Mouse (Mus musculus) gastrocnemius, postnatal 36 days (tissue): ENCODE results near the gene Nars2. TPM values are rescaled to one million over a fixed set of nuclear protein-coding genes. Genes with fewer than 3 reads are reported as not detected.

Experiments used
- DNase-seq, 2 experiments: peaks; one replicate each; pipeline ENCODE4 v3.0.0; 2022
- intact Hi-C: fragments of 180-260 bp; cut with DNase I; formaldehyde crosslinking; loops from one replicate; pipeline ENCODE4 v1.15.1; 2025
- total RNA-seq, 2 experiments: library from RNA; stranded (reverse); gene quantifications; 2 replicates each; pipeline ENCODE4 v1.2.3; 2021

Nars2 gene
- total RNA-seq, 2 experiments from 2014 or later = 7.1 to 7.2 TPM

GRCm38 (mm10) chr7:96967188-96967587 is 15.9 kb downstream of the Nars2 start:
- intact Hi-C loops = no loop called here
- DNase-seq = no peak

- DNase-seq = no peak
- intact Hi-C loops = loop anchor here (2.0 to 5.0 kb wide), 2 partner anchors 112 to 326 kb away; partner anchors contain the start of gene Gab2
These were observed 19.1 kb downstream of the Nars2 start for GRCm38 (mm10) chr7:96970359-96970758.

GRCm38 (mm10) chr7:96971027-96971996 is 20.0 kb downstream of the Nars2 start:
- no peak for DNase-seq
- intact Hi-C loops = loop anchor here (2.0 to 5.0 kb wide), 2 partner anchors 111 to 325 kb away; partner anchors contain the start of gene Gab2

DNA sequence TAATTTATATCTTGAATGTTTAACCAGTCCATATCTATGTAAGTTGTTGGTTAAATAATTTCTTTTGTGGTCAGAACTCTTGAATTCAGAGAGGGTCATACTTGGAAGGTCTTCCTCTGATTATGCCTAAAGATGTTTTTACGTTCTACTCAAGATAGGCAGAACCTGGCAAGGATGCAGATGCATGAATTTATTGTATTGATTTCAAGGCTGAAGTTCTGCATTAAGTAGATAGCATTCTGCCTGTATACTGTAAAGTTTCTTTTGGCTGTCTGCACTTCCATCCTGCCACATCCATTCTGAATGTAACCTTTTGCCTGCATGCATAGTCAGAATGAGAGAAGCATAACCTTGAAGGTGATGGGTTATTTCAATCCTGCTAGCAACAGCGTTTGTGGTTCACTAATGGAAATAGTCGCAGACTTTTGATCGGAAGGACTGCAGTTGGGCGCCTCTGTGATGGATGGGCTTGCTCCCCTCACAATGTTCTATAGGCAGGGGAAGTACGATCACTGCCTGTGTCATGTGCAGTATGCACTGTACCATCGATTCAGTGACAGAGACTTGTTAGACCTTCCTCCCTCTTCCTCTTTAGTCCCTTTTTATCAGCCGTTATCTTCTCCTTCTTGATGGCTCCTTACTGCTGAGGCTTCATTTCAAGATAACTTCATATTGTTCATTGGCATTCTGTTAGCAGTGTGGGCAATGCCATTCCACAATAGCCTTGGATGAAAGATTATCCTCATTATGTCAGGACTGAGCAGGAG is 21.0 kb downstream of the Nars2 start:
- intact Hi-C loops = loop anchor here (5.0 kb wide), 1 partner anchor 110 kb away; the partner anchor contains the start of gene Gab2
- DNase-seq = no peak

- no peak for DNase-seq
- intact Hi-C loops = no loop called here
These were observed 24.6 kb downstream of the Nars2 start for GRCm38 (mm10) chr7:96975914-96976313.

DNA sequence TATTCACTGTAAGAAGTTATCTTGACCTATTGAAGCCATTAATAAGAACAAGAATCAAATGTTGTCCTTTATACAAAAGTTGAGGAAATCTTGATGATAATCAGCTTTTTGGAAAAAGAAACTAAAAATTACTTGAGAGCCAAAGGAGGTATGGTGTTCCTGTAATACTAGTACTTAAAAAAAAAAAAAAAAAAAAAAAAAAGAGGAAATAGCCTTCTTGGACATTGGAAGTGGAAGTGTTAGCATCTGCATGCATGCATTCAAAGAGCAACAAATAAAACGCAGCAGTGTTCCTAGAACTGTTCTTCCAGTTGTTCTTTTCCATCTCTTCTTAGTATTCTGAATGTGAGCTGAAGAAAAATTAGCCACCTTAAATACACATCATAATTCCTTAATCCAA is 25.9 kb downstream of the Nars2 start:
- DNase-seq = no peak
- intact Hi-C loops = no loop called here

GRCm38 (mm10) chr7:96981366-96981765 is 30.1 kb downstream of the Nars2 start:
- intact Hi-C loops = no loop called here
- DNase-seq = no peak

DNA sequence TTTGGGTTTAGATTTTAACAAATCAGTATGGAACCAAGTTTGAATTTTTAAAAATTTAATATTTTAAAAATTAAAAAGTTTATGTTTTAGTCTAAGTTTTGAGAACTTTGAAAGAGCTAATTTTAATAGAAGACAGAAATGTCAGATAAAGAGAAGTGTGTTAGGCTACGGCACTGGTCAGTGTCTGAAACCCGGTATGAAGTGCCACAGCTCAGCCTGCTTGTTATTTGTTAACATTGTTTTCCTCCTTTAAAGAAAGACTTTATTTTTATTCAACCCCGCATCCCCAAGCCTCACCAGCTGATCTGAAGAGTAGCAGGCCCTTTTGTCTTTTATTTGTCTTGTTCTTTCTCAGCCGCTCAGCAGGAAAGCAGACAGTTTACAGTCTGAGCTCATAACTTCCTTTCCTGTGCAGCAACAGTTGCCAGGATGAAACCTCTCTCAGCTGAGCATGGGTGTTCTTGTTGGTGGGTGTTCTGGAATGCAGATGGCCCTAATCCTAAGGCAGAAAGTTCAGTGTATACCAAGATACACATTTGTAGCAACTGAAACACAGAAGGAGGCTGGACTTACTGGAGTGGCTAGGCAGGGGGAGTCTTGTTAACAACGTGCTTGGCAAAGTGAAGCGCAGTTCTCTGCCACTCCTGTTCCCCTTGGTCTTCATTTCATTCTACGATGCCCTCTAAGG is 32.5 kb downstream of the Nars2 start:
- DNase-seq = no peak

DNA sequence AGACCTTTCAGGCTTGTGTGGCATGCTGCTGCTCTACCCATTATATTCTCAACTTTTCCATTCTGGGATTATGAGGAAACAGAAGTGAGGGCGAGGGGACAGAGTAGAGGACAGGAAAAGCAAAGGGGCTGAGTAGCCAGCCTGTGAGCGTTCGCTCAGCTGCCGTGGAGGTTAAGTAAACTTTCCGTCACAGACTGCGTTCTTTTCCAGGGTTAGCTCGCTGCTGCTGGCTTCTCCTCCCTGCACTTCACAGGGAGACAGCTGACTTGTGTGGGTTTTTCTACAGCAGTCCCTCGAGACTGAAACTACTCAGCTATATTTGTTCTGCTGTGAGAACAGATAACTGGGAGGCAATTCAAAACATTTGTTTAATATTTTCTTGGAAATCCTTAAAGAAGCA is 34.5 kb downstream of the Nars2 start:
- intact Hi-C loops = no loop called here

More for the DNA sequence above, 32.5 kb downstream of the Nars2 start:
- intact Hi-C loops = no loop called here

GRCm38 (mm10) chr7:96986795-96987445 is 35.6 kb downstream of the Nars2 start:
- intact Hi-C loops = no loop called here
- DNase-seq = no peak

More for the DNA sequence above, 34.5 kb downstream of the Nars2 start:
- DNase-seq = peak in 1 of 2 experiments; percentile 17

DNA sequence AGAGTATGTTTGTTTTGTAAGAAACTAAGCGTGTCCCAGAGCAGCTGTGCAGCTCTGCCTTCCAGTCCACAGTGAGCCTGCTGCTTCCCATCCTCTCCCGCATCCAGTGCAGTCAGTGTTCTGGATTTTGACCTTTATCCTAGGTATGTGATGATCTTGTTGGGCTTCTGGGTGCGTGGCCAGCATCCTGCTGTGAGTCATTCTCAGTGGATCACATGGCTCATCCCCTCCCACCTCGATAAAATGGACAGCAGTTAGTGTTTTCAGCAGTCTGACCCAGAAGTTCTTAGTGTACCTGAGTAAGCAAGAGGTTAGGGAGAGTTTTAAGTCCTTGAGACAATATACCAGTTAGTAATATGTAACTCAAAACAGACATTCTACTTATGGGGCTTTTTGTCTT is 36.4 kb downstream of the Nars2 start:
- intact Hi-C loops = no loop called here
- peak in 1 of 2 experiments; percentile 9 for DNase-seq

- no peak for DNase-seq
- intact Hi-C loops = no loop called here
These were observed 61.7 kb downstream of the Nars2 start for GRCm38 (mm10) chr7:97012956-97013355.

DNA sequence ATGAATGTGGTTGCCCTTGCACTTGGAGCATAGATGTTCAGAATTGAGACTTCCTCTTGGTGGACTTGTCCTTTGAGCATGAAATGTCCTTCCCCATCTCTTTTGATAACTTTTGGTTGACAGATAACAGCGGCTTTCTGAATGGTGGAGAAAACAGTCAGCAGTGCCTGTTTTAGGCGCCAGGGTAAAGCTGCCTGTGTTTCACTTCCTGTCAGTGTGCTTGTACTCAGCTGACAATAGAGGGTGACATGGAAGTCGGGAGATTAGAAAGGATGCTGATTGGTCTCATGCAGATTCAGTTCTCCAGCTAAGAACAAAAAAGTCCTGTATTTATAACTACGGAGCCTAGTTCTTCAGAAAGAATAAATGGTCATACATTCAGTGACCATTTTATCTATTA is 66.7 kb downstream of the Nars2 start:
- no peak for DNase-seq
- intact Hi-C loops = no loop called here

GRCm38 (mm10) chr7:97018418-97018817 is 67.1 kb downstream of the Nars2 start:
- intact Hi-C loops = no loop called here
- no peak for DNase-seq

DNA sequence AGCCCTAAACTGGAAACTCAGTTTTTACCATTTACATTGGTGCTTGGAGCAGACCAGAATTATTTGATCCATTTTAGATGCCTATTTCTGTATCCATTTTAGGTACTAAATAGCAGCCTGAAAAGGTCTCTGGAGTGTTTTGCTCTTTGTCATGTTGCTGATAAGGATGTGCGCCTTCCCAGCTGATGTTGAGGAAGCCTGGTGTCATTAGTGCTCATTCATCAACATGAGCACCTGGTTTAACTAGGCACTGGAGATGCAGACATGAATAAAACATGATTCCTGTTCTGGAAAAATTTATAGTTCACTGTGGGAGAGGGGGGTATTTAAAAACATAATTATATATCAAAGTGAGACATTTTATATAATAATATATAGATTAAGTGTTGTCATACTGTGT is 68.0 kb downstream of the Nars2 start:
- no peak for DNase-seq
- intact Hi-C loops = no loop called here

GRCm38 (mm10) chr7:97026772-97027358 is 75.6 kb downstream of the Nars2 start:
- DNase-seq = no peak
- intact Hi-C loops = no loop called here

DNA sequence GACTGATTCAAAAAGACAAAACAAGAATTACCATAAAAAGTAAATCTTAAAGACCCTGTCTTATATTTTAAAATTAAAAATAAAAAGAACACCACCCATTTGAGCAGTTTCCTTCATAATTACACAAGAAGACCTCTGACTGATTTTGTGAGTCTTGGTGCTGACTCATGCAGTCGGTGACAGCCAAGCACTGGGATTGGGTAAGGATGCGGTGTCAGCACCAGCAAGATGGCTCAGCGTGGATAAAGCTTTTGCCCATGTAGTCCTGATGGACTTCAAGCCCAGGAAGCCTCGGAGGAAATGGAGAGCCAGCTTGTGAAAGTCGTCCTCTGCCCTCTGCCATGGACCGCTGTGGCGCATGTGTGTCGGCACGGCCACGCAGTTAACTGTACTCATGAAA is 77.8 kb downstream of the Nars2 start:
- intact Hi-C loops = no loop called here
- no peak for DNase-seq

GRCm38 (mm10) chr7:97032412-97032811 is 81.1 kb downstream of the Nars2 start:
- no peak for DNase-seq
- intact Hi-C loops = loop anchor here (2.0 kb wide), 1 partner anchor 18 kb away; no protein-coding TSS in a partner anchor

DNA sequence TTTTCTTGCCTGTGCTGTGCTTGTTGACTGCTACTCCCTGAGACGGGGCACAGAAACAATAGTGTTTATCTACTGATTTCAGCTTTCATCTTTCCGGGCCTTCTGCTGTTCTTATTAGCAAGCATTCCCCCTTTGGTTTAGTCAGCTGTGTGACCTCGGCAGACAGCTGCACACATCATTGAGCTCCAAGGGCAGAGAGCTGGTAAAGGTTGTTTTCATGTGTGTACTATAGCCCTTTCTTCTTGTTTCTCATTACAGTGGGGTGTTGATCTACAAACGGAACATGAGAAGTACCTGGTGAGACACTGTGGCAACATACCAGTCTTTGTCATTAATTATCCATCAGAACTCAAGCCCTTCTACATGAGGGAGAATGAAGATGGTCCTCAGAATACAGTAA is 88.3 kb downstream of the Nars2 start:
- no peak for DNase-seq
- intact Hi-C loops = no loop called here
